Mouse (Mus musculus): ENCODE measurements at regions not wholly inside any gene's neighbourhood (a gene's known extent, or its start where the extent isn't known, plus 50 kb on each side); places are given as distances from the start of the nearest gene placed in this dataset.
"Not testable (repeated sequence)": the region's sequence is repeated elsewhere in the genome, so short reads cannot be mapped to it uniquely, and the experiment has no call there.

GRCm38 (mm10) chr10:43674749-43675148, 96.7 kb downstream of the Cd24a start:
- DNase-seq: no peak

- DNase-seq: not testable (repeated sequence)
Observed at GRCm38 (mm10) chr10:43675495-43675894, 97.4 kb downstream of the Cd24a start.

- no peak for DNase-seq
Observed at GRCm38 (mm10) chr10:43676289-43676688, 98.2 kb downstream of the Cd24a start.

GRCm38 (mm10) chr10:43684247-43685033, 106.4 kb downstream of the Cd24a start:
- peak; percentile 27 for DNase-seq

GRCm38 (mm10) chr10:43689161-43689913, 111.3 kb downstream of the Cd24a start:
- peak; percentile 18 for DNase-seq

- DNase-seq: no peak
Observed at GRCm38 (mm10) chr10:43689914-43690316, 111.8 kb downstream of the Cd24a start.

- no peak for DNase-seq
Observed at GRCm38 (mm10) chr10:43693974-43694373, 115.9 kb downstream of the Cd24a start.

- DNase-seq: peak; percentile 28
Observed at GRCm38 (mm10) chr10:43694508-43694907, 116.4 kb downstream of the Cd24a start.

- DNase-seq: peak; percentile 30
Observed at GRCm38 (mm10) chr10:43695470-43695869, 117.4 kb downstream of the Cd24a start.

- no peak for DNase-seq
Observed at GRCm38 (mm10) chr10:43697917-43698316, 119.8 kb downstream of the Cd24a start.

- DNase-seq: no peak
Observed at GRCm38 (mm10) chr10:43700371-43701289, 122.5 kb downstream of the Cd24a start.

GRCm38 (mm10) chr10:43702895-43703294, 124.8 kb downstream of the Cd24a start:
- DNase-seq: no peak

GRCm38 (mm10) chr10:43706001-43706988, 128.2 kb downstream of the Cd24a start:
- DNase-seq: peak; percentile 42

- DNase-seq: no peak
Observed at GRCm38 (mm10) chr10:43707011-43707410, 128.9 kb downstream of the Cd24a start.

- peak; percentile 47 for DNase-seq
Observed at GRCm38 (mm10) chr10:43707821-43708373, 129.8 kb downstream of the Cd24a start.

- no peak for DNase-seq
Observed at GRCm38 (mm10) chr10:43709278-43710033, 131.4 kb downstream of the Cd24a start.

- no peak for DNase-seq
Observed at GRCm38 (mm10) chr10:43710186-43710885, 132.3 kb downstream of the Cd24a start.

GRCm38 (mm10) chr10:43710886-43711256, 132.8 kb downstream of the Cd24a start:
- DNase-seq: no peak

- no peak for DNase-seq
Observed at GRCm38 (mm10) chr10:43712657-43713056, 134.6 kb downstream of the Cd24a start.

- no peak for DNase-seq
Observed at GRCm38 (mm10) chr10:43718768-43719167, 140.7 kb downstream of the Cd24a start.

All from kidney, adult 18-20 months (tissue).